Mouse (Mus musculus) pancreas, adult 10 weeks (tissue): ENCODE data around the gene Olfr898. TPM values are rescaled to one million over a fixed set of nuclear protein-coding genes. Genes with fewer than 3 reads are reported as not detected.

Experiments
- polyA plus RNA-seq: library from polyadenylated mRNA; stranded (reverse); fragments of 350-450 nt; fragmentation: Illumina TruSeq; extraction: RNeasy Lipid Tissue Mini Kit (QIAGEN cat#74804); gene quantifications from one replicate; pipeline ENCODE4 v1.2.3, GENCODE M21; 2015; ENCODE audit warnings: low read depth, low replicate concordance; ENCODE audit not compliant: insufficient read depth

The Olfr898 gene
- polyA plus RNA-seq, result not detected

GRCm38 (mm10) chr9:38348111-38348510 lies at the start of gene Olfr898:
TSS of gene Olfr898 (plus strand) at chr9:38348411.

GRCm38 (mm10) chr9:38328760-38329159 lies 19.5 kb upstream of the Olfr898 start, which contains the start of gene Olfr25:
TSS of gene Olfr25 (plus strand) at chr9:38329060.

GRCm38 (mm10) chr9:38366596-38366995 lies 18.4 kb downstream of the Olfr898 start, which contains the start of gene Olfr250:
TSS of gene Olfr250 (plus strand) at chr9:38366896.

GRCm38 (mm10) chr9:38376786-38377185 lies 28.6 kb downstream of the Olfr898 start, which contains the start of gene Olfr251:
TSS of gene Olfr251 (plus strand) at chr9:38377086.

GRCm38 (mm10) chr9:38401398-38401797 lies 53.2 kb downstream of the Olfr898 start, which contains the start of gene Olfr147:
TSS of gene Olfr147 (plus strand) at chr9:38401698.

Other genes starting within 250 kb of the Olfr898 start
- not detected for gene Olfr888, start 240.3 kb upstream of the Olfr898 start, polyA plus RNA-seq
- gene Olfr889, start 233.2 kb upstream of the Olfr898 start, polyA plus RNA-seq, result not detected
- not detected for gene Olfr890, start 205.9 kb upstream of the Olfr898 start, polyA plus RNA-seq
- gene Olfr891, start 167.6 kb upstream of the Olfr898 start, polyA plus RNA-seq, result not detected
- gene Olfr893, start 140.0 kb upstream of the Olfr898 start, polyA plus RNA-seq, result not detected
- not detected for gene Olfr894, start 130.4 kb upstream of the Olfr898 start, polyA plus RNA-seq
- gene Olfr143, start 95.6 kb upstream of the Olfr898 start, polyA plus RNA-seq, result not detected
- not detected for gene Olfr895, start 80.6 kb upstream of the Olfr898 start, polyA plus RNA-seq
- gene Olfr896-ps1, start 57.3 kb upstream of the Olfr898 start, polyA plus RNA-seq, result not detected
- gene Olfr25, start 19.4 kb upstream of the Olfr898 start, polyA plus RNA-seq, result not detected
- gene Olfr250, start 18.5 kb downstream of the Olfr898 start, polyA plus RNA-seq, result not detected
- not detected for gene Olfr251, start 28.7 kb downstream of the Olfr898 start, polyA plus RNA-seq
- not detected for gene Olfr147, start 53.3 kb downstream of the Olfr898 start, polyA plus RNA-seq
- gene Olfr901, start 81.0 kb downstream of the Olfr898 start, polyA plus RNA-seq, result not detected
- gene Olfr902, start 99.2 kb downstream of the Olfr898 start, polyA plus RNA-seq, result not detected
- gene Olfr904, start 114.7 kb downstream of the Olfr898 start, polyA plus RNA-seq, result not detected
- not detected for gene Olfr905, start 122.7 kb downstream of the Olfr898 start, polyA plus RNA-seq
- gene Olfr906, start 138.7 kb downstream of the Olfr898 start, polyA plus RNA-seq, result not detected
- not detected for gene Olfr907, start 147.4 kb downstream of the Olfr898 start, polyA plus RNA-seq
- not detected for gene Olfr911-ps1, start 173.2 kb downstream of the Olfr898 start, polyA plus RNA-seq
- not detected for gene Olfr910, start 189.4 kb downstream of the Olfr898 start, polyA plus RNA-seq
- gene Olfr912, start 231.8 kb downstream of the Olfr898 start, polyA plus RNA-seq, result not detected
- gene Olfr913, start 244.3 kb downstream of the Olfr898 start, polyA plus RNA-seq, result not detected